Mouse (Mus musculus): ENCODE data around the gene Adamtsl5.

DNA sequence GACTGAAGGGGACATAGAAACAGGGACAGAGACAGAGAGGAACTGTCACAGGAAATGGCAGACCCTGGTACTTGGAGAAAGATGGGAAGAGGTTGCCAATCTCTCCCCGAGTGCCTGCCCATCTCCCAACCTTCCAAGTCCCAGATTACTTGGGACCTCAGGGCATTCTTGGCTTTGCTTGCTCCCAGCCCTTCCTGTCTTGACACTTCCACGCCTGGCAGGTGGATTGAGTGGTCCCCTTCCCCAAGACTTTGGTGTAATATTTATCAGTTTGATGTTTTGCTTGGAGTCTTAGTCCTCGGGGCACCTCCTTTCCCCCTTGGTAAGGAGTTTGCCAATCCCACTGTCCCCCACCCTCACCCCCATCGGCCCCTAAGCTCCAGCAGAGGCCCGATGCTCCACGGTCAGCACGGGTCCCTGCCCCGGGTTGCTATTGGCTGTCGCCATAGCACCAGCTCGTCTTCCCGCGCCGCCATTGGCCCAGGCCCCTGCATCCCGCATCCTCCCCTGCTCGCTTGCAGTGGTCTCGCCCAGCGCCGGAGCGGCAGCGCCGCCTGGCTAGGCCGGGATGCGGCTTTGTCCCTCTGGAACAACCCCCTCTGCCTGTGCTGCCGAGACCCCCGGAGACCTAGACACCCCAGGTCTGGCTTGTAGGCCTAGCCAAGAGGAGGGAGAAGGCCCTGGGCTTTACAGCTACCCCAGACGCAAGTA, 49.5 kb downstream of the Adamtsl5 start:
- no peak for TF ChIP-seq FLI1 (IDR thresholded peaks at IDR 0.05; ENCODE audit: low read length)
- no peak for TF ChIP-seq GATA1 (IDR thresholded peaks at IDR 0.05; ENCODE audit: borderline replicate concordance, low read length)

All from megakaryocyte, embryonic 14.5 days (primary cell).